Mouse (Mus musculus): Measurements from ENCODE around the gene Taf4.

DNA sequence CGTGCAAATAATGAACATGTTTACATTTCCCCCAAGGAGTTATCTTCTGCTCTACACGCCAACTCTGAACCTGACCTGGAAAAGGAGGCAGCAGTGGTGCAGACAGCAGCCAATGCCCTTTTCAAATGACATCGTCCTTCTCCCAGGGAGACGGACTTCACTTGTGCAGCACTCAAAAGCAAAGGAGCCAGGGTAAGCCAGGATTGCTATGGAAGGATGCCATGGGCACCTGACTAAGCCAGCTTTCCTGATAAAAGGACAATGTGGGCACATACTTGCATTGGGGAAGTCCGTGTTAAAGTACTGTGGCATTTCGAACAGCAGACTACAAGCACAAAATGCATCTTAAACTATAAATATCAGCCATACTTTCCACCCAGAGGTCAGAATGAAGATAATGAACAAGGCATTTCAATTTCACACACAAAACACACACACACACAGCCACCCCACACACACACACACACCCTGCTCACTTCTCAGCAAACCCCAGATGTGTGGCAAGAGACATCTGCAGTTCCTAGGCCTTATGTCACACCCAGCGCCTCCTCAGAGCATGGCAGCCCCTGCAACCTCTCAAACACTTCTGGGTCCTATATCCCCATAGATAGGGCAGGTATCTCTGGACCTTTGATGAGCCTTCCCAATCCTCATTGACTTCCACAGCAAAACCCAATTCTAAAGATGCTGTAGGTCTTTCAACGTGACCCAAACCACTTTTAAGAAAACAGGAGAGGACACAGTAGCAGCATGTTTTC, 2.4 kb downstream of the Taf4 start:
- no peak for TF ChIP-seq CTCF (conservative IDR thresholded peaks at IDR 0.05; ENCODE audit: insufficient read depth, insufficient read length, low read depth, low read length)
- no peak for TF ChIP-seq POLR2A (IDR thresholded peaks at IDR 0.05; ENCODE audit: low read depth, low read length)

All from kidney, adult 2 months (tissue).